Mouse (Mus musculus) adrenal gland, adult 2 months (tissue): ENCODE results near the gene Agap1. TPM values are rescaled to one million over a fixed set of nuclear protein-coding genes. Genes with fewer than 3 reads are reported as not detected.

ENCODE experiments used
- DNase-seq: peaks from one replicate; pipeline ENCODE4 v3.0.0; 2021
- polyA plus RNA-seq: library from polyadenylated mRNA; depleted of rRNA; stranded (reverse); fragments of >200 nt; gene quantifications from 2 replicates; pipeline ENCODE4 v1.2.3, GENCODE M21; 2012
- total RNA-seq, 2 experiments: library from RNA; stranded (reverse); gene quantifications; 2 replicates each; pipeline ENCODE4 v1.2.3; 2021

The Agap1 gene
- total and polyA plus RNA-seq, 3 experiments, result 11.3 to 61.6 (median 46.2) TPM

- no peak for DNase-seq
These were observed 211.5 kb downstream of the Agap1 start for GRCm38 (mm10) chr1:89666154-89666553.

DNA sequence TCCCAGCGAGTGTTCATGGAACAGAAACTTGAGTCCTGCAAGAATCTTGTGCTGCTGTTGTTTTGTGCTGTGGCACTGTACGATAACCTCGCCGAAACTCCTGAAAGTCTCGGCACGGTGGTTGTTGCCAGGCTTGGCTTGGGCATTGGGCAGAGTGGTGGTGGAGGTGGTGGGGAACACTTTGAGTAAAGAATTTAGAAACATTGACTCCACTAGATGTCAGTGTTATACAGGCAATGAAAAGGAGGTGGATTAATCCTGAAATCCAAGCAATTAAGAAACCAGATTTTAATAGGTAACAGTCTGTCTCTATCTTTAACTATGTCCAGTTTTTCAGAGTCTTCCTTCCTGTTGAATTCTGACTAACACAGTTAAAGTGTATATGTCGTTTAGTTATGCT is 212.8 kb downstream of the Agap1 start:
- DNase-seq, result no peak

- DNase-seq, result no peak
These were observed 214.0 kb downstream of the Agap1 start for GRCm38 (mm10) chr1:89668635-89669034.

DNA sequence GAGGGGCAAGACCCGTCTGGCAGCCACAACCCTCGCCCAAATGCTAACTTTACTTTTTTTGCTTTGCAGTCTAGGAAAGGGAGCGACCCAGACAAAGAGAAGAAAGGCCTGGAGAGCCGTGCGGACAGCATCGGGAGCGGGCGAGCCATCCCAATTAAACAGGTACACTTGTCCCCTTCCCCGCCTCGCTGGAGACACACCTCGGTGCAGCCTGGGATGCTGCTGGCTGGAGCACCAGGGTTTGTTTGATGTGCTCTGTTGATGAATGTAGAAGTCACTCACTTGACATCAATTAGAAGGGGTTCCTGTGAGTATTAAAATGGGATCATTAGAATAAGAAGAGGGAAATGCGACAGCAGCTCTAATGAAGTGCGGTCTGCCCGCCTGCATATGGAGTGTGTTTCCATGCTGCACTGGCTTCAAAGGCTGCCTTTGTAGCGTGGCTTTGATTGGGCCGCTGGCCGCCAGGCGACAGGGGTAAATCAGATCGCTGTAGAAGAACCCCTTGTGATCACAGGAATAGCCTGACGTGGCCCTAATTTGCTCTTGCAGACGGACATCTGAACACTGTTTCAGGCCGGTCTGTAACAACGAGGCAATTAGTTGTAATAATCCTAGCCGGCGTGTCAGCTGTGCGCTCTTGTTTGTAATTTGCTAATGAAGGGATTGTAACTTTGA is 216.6 kb downstream of the Agap1 start:
- no peak for DNase-seq

DNA sequence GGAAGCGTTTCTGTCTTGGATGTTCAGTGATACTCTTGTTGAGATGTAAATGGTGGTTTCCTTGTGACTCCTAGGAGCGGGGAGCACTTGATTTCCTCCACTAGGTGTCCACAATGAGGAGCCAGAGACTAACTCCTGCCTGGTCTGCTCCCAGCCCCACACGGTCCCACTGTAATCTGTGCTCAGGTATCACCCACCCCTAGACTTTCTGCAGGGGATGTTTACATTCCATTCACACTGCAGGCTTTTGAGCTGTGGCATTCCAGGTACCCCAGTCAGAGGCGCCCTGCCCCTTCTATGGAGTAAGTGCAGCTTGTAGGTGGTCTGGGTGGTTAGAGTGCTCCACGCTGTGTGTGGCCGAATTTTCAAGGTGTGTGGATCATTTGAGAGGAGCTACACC is 218.5 kb downstream of the Agap1 start:
- no peak for DNase-seq

GRCm38 (mm10) chr1:89673686-89674085 is 219.1 kb downstream of the Agap1 start:
- DNase-seq, result no peak

- DNase-seq, result no peak
These were observed 220.1 kb downstream of the Agap1 start for GRCm38 (mm10) chr1:89674681-89675080.

DNA sequence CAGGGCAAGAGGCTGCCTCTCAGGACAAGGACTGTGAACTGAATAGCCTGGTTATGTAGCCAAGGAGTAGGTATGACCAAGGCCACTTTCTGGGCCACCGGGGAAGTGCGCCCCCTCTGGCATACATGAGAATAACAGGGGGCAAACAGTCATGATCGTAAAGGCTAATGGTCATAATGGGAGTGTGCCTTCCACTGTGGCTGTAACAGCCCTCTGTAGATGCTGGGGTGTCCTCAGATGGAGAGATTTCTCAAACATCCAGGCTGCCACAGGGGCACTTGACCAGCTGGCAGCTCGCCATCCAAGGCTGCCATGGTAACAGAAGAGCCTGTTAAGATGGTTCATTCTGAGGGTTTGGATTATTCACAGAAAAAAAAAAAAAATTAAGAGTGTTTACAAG is 221.8 kb downstream of the Agap1 start:
- DNase-seq, result peak; percentile 18

GRCm38 (mm10) chr1:89680673-89681072 is 226.1 kb downstream of the Agap1 start:
- no peak for DNase-seq

DNA sequence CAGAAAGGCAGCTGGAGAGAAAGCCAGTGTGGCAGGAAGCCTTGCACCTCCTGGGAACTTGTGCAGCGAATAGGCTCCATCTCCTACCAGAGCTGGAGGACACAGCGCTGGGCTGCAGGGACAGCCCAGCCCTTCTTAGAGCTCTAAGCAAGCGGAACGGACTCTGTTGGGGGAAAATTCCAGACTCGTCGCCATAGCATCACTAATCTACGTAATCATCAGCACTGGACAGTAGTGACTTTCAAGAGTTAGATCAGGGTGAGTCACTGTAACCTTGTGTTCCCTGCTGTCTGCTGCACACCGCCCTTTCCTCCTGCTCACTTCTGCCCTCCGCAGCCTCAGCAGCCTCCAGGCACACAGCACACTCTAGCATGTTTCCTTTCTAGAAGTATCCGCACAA is 234.3 kb downstream of the Agap1 start:
- DNase-seq, result peak; percentile 80

GRCm38 (mm10) chr1:89689544-89690212 is 235.1 kb downstream of the Agap1 start:
- DNase-seq, result no peak

- no peak for DNase-seq
These were observed 236.5 kb downstream of the Agap1 start for GRCm38 (mm10) chr1:89691096-89691495.

- no peak for DNase-seq
These were observed 237.8 kb downstream of the Agap1 start for GRCm38 (mm10) chr1:89692420-89692819.

GRCm38 (mm10) chr1:89694916-89695315 is 240.3 kb downstream of the Agap1 start:
- no peak for DNase-seq

DNA sequence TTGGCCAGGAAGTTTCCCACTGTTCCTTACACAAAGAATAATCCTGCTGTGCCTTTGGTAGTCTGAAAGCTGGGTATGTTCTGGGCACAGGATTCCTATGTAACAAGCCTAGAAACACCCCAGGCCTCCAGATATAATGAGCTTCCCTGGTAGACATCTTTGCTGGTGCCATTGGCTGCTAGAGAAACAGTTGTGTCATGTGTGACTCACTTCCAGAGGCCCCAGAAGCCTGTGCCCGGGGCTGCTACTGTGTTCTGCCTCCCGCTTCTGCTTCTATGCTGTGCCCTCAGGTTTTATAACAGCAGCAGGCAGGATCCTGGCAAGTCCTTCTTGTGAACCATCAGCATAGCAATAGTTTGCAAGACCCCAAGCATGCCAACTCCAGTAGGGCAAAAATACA is 242.6 kb downstream of the Agap1 start:
- peak; percentile 37 for DNase-seq

GRCm38 (mm10) chr1:89700166-89700565 is 245.6 kb downstream of the Agap1 start:
- DNase-seq, result no peak

DNA sequence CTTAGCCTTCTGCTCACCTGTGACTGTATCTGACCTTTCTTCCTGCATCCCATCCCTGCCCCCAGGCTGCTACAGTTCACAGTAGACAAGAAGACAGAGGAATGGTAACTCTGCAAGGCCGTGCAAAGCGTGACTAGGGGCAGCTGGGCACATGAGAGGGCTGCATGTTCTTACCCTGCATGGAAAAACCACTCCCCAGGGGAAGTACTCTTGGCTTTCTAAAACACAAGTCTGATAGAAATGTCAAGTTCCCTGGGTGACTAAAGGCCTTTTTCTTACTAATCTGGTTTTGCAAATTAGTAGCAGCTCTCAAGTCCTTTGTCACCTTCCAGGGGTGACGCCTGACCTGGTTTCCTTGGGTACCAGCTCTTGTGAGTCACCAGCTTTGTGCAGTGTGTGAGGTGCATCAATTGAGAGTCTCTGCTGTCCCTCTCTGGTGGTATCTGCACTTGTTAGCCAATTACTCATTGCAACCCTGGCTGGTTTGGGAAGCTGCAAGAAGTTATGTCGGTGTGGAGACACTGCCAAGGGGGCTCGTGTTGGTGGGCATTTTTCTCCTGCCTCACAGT is 246.6 kb downstream of the Agap1 start:
- no peak for DNase-seq

- DNase-seq, result peak; percentile 39
These were observed 248.7 kb downstream of the Agap1 start for GRCm38 (mm10) chr1:89703294-89703693.

DNA sequence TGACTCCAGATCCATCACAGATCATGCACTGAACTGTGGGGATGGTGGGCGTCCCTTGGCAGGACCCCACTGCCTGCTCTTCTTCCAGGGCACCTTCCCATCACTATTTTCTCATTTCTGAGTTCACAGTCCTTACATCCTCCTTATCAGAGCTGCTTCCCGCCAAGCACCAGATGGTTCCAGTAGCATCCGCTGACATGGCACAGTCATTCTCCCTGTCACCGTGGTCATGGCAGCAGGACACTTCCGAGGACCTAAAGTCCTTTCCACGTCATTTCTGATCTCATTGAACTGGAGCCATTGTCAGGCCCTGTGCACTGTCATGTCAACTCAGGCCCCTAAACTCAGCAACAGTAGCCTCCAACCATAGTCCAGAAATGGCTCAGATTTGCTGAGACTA is 251.1 kb downstream of the Agap1 start:
- DNase-seq, result no peak

DNA sequence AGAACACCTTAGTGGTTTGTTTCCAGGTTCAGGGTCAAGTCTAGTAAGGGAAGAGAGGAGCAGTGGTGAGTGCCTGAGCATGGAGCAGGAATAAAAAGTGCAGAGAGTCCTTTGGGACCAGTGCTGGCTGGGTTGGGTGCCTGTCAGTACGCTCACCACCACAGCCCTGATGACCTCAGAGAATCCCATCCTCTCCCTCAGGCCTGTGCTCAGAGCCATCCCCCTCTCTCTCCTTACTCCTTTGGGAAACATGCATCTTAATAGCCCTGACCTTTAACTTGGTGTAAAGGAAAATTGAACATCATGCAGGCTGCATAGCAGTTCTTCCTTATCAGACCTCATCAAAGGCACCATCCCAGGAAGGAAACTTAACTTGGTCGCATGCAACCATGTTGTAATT is 252.3 kb downstream of the Agap1 start:
- no peak for DNase-seq

GRCm38 (mm10) chr1:89707756-89708480 is 253.3 kb downstream of the Agap1 start:
- no peak for DNase-seq

GRCm38 (mm10) chr1:89709824-89710223 is 255.2 kb downstream of the Agap1 start:
- DNase-seq, result no peak

GRCm38 (mm10) chr1:89713681-89714080 is 259.1 kb downstream of the Agap1 start:
- DNase-seq, result no peak
